Mouse (Mus musculus): ENCODE measurements at regions not wholly inside any gene's neighbourhood (a gene's known extent, or its start where the extent isn't known, plus 50 kb on each side); places are given as distances from the start of the nearest gene placed in this dataset.

DNA sequence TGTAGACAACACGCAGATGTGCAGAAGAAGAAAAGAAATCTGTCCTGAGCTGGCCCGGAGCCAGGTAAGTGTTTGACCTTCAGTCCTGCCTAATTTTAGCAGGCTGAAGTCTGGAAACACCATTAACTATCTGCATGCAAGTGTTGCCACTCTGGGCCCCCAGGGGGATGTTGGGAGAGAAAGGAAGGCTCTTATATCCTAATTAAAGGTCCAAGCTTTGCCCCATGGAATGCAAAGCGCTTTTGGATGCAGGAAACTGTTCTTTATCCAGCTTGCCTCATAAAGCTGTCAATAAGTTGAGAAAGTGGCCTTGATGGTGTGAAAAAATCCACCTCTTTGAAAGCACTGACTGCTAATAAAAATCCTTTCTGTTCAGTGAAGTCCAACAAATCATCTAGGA, 145.1 kb upstream of the Elac2 start:
- Histone ChIP-seq H3K9ac (no peak overlapping the region), H3K9me3 (no peaks in the 10 kb centered on the region), H3K27ac (no peak overlapping the region)

GRCm38 (mm10) chr11:64836771-64837170, 142.1 kb upstream of the Elac2 start:
- H3K4me2 ChIP-seq (replicated peaks) = no peak overlapping the region
- H3K27ac ChIP-seq = no peak overlapping the region
- H3K9ac ChIP-seq = no peak overlapping the region
- no peak for ATAC-seq (ENCODE audit: low FRiP score, low read depth)
- H3K36me3 ChIP-seq = no peaks in the 10 kb centered on the region
- 78% methylated on average over 8 of the region's 8 CpGs for WGBS
- no peaks in the 10 kb centered on the region for H3K9me3 ChIP-seq
- H3K4me3 ChIP-seq = no peak overlapping the region
- H3K27me3 ChIP-seq (replicated peaks) = no peaks in the 10 kb centered on the region
- H3K4me1 ChIP-seq = peaks cover 9% of the 10 kb centered on the region; the same call in 1 of the 2 replicates

More for the DNA sequence above, 145.1 kb upstream of the Elac2 start:
- Histone ChIP-seq H3K4me1 (peaks cover 9% of the 10 kb centered on the region; the same call in 1 of the 2 replicates), H3K4me3 (no peak overlapping the region), H3K36me3 (no peaks in the 10 kb centered on the region), H3K4me2 (replicated peaks) (no peak overlapping the region), H3K27me3 (replicated peaks) (no peaks in the 10 kb centered on the region)
- ATAC-seq (ENCODE audit: low FRiP score, low read depth) = no peak
- WGBS = 30% methylated on average over 3 of the region's 3 CpGs

- no peak for ATAC-seq (ENCODE audit: low FRiP score, low read depth)
- Histone ChIP-seq H3K9me3 (no peaks in the 10 kb centered on the region), H3K27me3 (replicated peaks) (no peaks in the 10 kb centered on the region), H3K4me1 (no peaks in the 10 kb centered on the region), H3K9ac (no peak overlapping the region), H3K27ac (no peak overlapping the region), H3K4me2 (replicated peaks) (no peak overlapping the region), H3K36me3 (no peaks in the 10 kb centered on the region), H3K4me3 (no peak overlapping the region)
- WGBS = 88% methylated on average over 2 of the region's 2 CpGs
Measured at GRCm38 (mm10) chr11:64841092-64841491, 137.7 kb upstream of the Elac2 start.

DNA sequence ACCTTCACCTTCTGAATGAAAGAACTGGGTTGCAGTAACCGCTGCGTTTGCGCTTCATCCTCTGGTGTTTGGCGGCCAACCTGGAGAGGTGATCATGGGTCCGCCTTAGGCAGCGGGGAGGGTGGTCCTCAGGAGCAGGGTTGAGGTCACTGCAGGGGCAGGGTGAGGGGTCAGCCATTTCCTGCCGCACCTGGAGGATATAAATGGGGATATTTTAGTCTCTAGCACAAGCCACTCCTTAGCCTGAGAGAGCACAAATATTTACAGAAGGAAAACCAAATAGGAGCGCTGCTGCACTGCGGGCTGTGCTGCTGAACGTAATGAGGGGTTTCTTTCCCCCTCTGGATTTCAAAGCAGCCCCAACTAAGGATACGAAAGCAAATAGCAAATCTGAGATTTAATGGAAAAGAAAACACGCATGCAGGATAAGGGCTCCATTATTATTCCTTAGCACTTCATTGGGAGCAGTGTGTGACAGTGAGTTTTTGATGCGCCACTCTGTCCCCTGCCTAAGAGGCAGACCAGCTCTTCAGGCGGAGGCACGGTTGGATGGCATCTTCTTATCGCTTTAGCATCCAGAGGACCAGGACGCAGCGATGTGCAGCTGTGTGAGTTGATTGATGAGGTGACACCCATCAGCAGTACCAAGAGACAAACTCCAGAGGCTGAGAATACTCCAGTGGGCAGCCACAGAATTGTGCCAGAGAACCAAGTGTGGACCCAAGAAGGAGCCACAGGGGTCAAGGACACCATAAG, 135.9 kb upstream of the Elac2 start:
- WGBS = 69% methylated on average over 18 of the region's 18 CpGs
- Histone ChIP-seq H3K4me3 (no peak overlapping the region), H3K4me2 (replicated peaks) (no peak overlapping the region), H3K36me3 (no peaks in the 10 kb centered on the region), H3K4me1 (no peaks in the 10 kb centered on the region), H3K27ac (no peak overlapping the region), H3K9me3 (no peaks in the 10 kb centered on the region), H3K9ac (no peak overlapping the region), H3K27me3 (replicated peaks) (no peaks in the 10 kb centered on the region)
- ATAC-seq (ENCODE audit: low FRiP score, low read depth) = no peak

DNA sequence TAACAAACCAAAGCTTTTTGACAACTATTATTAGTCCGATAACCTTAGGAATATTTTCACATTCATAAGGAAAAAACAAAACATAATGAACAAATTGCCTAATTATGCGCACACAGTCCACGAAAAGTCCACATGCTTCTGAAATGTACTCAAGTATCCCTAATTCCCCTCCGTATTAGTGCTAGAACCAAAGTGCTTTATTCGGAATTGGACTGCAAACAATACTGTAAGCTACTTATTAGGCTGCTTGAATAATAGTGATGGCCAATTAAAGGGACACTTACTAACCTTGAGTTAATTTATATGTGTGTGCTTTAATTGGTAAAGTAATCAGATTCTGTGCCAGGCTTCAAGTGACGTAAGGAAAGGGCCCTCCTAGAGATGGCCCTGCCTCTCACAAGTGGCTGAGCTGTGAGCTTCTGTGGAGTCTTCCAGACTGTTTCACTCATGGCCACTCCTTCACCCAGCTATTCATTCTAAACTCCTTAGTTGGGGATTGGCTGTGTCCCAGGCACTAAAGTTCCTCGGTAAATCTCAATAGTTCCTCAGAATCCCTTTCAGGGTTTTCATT, 132.2 kb upstream of the Elac2 start:
- no peak overlapping the region for H3K27ac ChIP-seq
- no peak overlapping the region for H3K4me3 ChIP-seq
- H3K9ac ChIP-seq = no peak overlapping the region
- WGBS = 89% methylated on average over 7 of the region's 7 CpGs
- H3K27me3 ChIP-seq (replicated peaks) = no peaks in the 10 kb centered on the region
- no peaks in the 10 kb centered on the region for H3K9me3 ChIP-seq
- no peaks in the 10 kb centered on the region for H3K4me1 ChIP-seq
- H3K36me3 ChIP-seq = no peaks in the 10 kb centered on the region
- no peak for ATAC-seq (ENCODE audit: low FRiP score, low read depth)
- no peak overlapping the region for H3K4me2 ChIP-seq (replicated peaks)

DNA sequence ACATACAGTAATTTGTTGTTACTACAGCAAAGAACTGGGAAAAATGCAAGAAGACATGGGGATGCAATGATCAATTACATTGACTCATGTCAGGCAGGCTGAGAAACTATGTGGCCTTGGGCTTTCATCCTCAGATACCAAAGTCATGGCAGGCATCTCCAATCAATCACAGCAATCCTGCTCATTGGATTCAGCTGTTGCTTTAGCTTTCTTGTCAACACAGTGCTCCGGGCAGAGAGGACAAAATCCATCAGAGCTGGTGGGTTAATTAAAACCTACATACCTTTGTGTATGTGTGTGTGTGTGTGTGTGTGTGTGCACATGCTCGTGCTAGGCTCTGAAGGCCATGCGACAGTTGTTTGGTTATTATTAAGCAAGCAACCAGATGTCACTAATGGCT, 119.2 kb upstream of the Elac2 start:
- Histone ChIP-seq H3K4me3 (no peak overlapping the region), H3K36me3 (no peaks in the 10 kb centered on the region), H3K27me3 (replicated peaks) (no peaks in the 10 kb centered on the region), H3K9me3 (no peaks in the 10 kb centered on the region), H3K4me1 (no peaks in the 10 kb centered on the region), H3K4me2 (replicated peaks) (no peak overlapping the region), H3K27ac (no peak overlapping the region), H3K9ac (no peak overlapping the region)
- ATAC-seq (ENCODE audit: low FRiP score, low read depth) = no peak
- 78% methylated on average over 3 of the region's 3 CpGs for WGBS

DNA sequence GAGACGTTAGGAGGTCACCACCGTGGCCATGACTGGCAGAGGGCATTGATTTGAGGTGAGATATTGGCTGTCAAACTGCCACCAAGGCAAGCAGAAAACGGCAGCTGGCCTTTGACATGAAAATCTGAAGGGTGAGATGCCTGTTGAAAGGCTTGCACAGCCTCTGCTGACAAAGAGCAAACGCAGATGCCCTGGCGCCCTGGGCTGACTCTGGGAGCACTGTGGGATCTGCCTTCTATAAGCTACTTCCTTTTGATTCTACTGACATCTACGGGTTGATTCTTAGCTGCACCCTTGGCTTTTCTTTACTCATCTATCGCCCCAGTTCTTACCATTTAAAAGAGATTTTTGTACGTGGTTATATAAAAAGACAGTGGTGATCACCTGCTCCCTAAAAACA, 98.2 kb upstream of the Elac2 start:
- Histone ChIP-seq H3K9ac (no peak overlapping the region), H3K27ac (no peak overlapping the region), H3K36me3 (no peaks in the 10 kb centered on the region), H3K27me3 (replicated peaks) (no peaks in the 10 kb centered on the region), H3K4me3 (no peak overlapping the region), H3K9me3 (no peaks in the 10 kb centered on the region), H3K4me1 (no peaks in the 10 kb centered on the region), H3K4me2 (replicated peaks) (no peak overlapping the region)
- 56% methylated on average over 8 of the region's 8 CpGs for WGBS
- no peak for ATAC-seq (ENCODE audit: low FRiP score, low read depth)

DNA sequence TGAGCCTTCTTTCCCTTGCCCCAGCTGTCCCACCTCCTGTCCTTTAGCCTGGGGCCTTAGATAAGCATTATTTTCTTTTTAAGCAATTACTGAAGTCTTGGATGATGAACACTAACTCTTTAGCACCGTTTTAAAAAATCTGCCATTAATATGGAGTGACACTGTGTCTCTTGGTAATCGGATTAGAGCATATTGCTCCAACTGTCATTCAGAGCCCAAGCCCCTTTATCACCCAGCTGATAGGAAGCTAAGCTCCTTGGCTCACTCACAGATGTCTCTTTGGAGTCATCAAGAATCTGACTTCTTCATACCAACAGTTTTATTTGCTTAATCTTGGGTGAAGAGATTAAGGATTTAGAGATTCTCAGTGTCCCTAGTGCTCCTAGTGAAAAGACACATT, 94.3 kb upstream of the Elac2 start:
- H3K9me3 ChIP-seq = no peaks in the 10 kb centered on the region
- no peak for ATAC-seq (ENCODE audit: low FRiP score, low read depth)
- H3K4me2 ChIP-seq (replicated peaks) = no peak overlapping the region
- 69% methylated on average over 2 of the region's 2 CpGs for WGBS
- no peaks in the 10 kb centered on the region for H3K36me3 ChIP-seq
- no peak overlapping the region for H3K9ac ChIP-seq
- H3K4me1 ChIP-seq = no peaks in the 10 kb centered on the region
- H3K27ac ChIP-seq = no peak overlapping the region
- H3K4me3 ChIP-seq = no peak overlapping the region
- no peaks in the 10 kb centered on the region for H3K27me3 ChIP-seq (replicated peaks)

DNA sequence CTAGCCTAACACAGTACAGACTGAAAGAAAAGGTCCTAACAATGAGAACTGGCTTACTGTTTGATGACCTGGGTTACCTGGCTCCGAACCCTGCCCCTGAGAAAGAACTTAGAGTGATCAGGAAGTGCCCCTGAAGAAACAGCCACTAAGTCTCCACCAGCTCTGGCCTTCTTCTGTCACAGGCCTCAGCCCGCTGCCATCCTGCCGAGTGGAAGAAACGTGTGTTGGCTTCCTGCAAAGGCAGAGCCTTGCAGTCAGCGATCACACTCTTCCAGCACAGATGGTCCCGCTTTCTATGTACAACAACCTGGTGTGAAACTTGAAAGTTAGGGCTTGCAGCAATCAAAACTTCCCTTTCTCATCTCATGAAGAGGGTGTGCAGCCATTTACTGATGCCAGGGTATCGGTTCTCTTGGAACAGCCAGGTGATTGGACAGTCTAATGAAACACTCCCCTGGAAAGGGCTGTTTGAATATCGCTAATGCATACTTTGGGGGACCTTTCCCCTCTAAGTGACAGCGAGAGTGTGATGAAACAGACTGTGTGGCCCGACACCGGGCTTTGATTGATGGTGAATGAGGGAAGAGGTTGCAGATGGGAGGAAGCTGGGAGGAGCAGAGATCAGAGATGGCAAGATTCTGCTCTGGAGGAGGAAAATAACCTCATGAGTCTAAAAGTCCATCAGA, 89.4 kb upstream of the Elac2 start:
- H3K27me3 ChIP-seq (replicated peaks) = no peaks in the 10 kb centered on the region

GRCm38 (mm10) chr11:64890776-64891175, 88.1 kb upstream of the Elac2 start:
- no peak for ATAC-seq (ENCODE audit: low FRiP score, low read depth)
- Histone ChIP-seq H3K27ac (no peak overlapping the region), H3K9ac (no peak overlapping the region), H3K36me3 (no peaks in the 10 kb centered on the region), H3K4me2 (replicated peaks) (no peak overlapping the region), H3K27me3 (replicated peaks) (no peaks in the 10 kb centered on the region), H3K4me1 (no peaks in the 10 kb centered on the region), H3K4me3 (no peak overlapping the region), H3K9me3 (no peaks in the 10 kb centered on the region)
- 42% methylated on average over 3 of the region's 3 CpGs for WGBS

More for the DNA sequence above, 89.4 kb upstream of the Elac2 start:
- no peak overlapping the region for H3K9ac ChIP-seq
- no peak overlapping the region for H3K4me3 ChIP-seq
- H3K36me3 ChIP-seq = no peaks in the 10 kb centered on the region
- ATAC-seq (ENCODE audit: low FRiP score, low read depth) = no peak
- H3K4me2 ChIP-seq (replicated peaks) = no peak overlapping the region
- 77% methylated on average over 11 of the region's 11 CpGs for WGBS
- no peaks in the 10 kb centered on the region for H3K4me1 ChIP-seq
- H3K9me3 ChIP-seq = no peaks in the 10 kb centered on the region
- H3K27ac ChIP-seq = no peak overlapping the region

GRCm38 (mm10) chr11:64895804-64896466, 82.9 kb upstream of the Elac2 start:
- H3K4me3 ChIP-seq = no peak overlapping the region
- H3K9ac ChIP-seq = no peak overlapping the region
- no peaks in the 10 kb centered on the region for H3K36me3 ChIP-seq
- H3K4me2 ChIP-seq (replicated peaks) = no peak overlapping the region
- no peaks in the 10 kb centered on the region for H3K27me3 ChIP-seq (replicated peaks)
- 86% methylated on average over 14 of the region's 14 CpGs for WGBS
- H3K27ac ChIP-seq = no peak overlapping the region
- peaks cover 7% of the 10 kb centered on the region; the same call in 1 of the 2 replicates for H3K4me1 ChIP-seq
- no peak for ATAC-seq (ENCODE audit: low FRiP score, low read depth)
- no peaks in the 10 kb centered on the region for H3K9me3 ChIP-seq
